Mouse (Mus musculus) heart, adult 9 months (tissue): Measurements from ENCODE around the gene Lin7b.
"Not testable (repeated sequence)": the region's sequence is repeated elsewhere in the genome, so short reads cannot be mapped to it uniquely, and the experiment has no call there.

Source experiments
- DNase-seq, 2 experiments: peaks; one replicate each; pipeline ENCODE4 v3.0.0; 2022; ENCODE audit warnings: low spot score in 2 of 2

Gene Lin7b

GRCm38 (mm10) chr7:45370475-45371311 is at the start of gene Lin7b:
TSS of gene Lin7b (minus strand) at chr7:45370583.
- peak; percentile 68 to 75 for DNase-seq

- no peak for DNase-seq
Observed at GRCm38 (mm10) chr7:45417962-45418492, 47.6 kb upstream of the Lin7b start.

- DNase-seq: no peak
Observed at GRCm38 (mm10) chr7:45415636-45416035, 45.3 kb upstream of the Lin7b start.

- no peak for DNase-seq
Observed at GRCm38 (mm10) chr7:45414740-45415224, 44.4 kb upstream of the Lin7b start.

- no peak for DNase-seq
Observed at GRCm38 (mm10) chr7:45413864-45414739, 43.7 kb upstream of the Lin7b start.

GRCm38 (mm10) chr7:45413113-45413863 is 42.9 kb upstream of the Lin7b start, which contains the start of gene Ntf5:
TSS of gene Ntf5 (plus strand) at chr7:45413695.
- DNase-seq: no peak

GRCm38 (mm10) chr7:45412421-45412820 is 42.0 kb upstream of the Lin7b start:
- DNase-seq: no peak

- no peak for DNase-seq
Observed at GRCm38 (mm10) chr7:45409497-45410163, 39.2 kb upstream of the Lin7b start.

- DNase-seq: no peak
Observed at GRCm38 (mm10) chr7:45408949-45409348, 38.6 kb upstream of the Lin7b start.

- DNase-seq: no peak
Observed at GRCm38 (mm10) chr7:45408351-45408750, 38.0 kb upstream of the Lin7b start.

- DNase-seq: no peak
Observed at GRCm38 (mm10) chr7:45407836-45408235, 37.5 kb upstream of the Lin7b start.

- peak; percentile 39 to 51 for DNase-seq
Observed at GRCm38 (mm10) chr7:45406157-45407156, 36.1 kb upstream of the Lin7b start.

GRCm38 (mm10) chr7:45405091-45406075 is 35.0 kb upstream of the Lin7b start, which contains the start of gene Kcna7:
TSS of gene Kcna7 (plus strand) at chr7:45405653.
- peak; percentile 64 to 67 for DNase-seq

GRCm38 (mm10) chr7:45403532-45404261 is 33.3 kb upstream of the Lin7b start:
- DNase-seq: peak in 1 of 2 experiments; percentile 22

- DNase-seq: no peak
Observed at GRCm38 (mm10) chr7:45401521-45402085, 31.2 kb upstream of the Lin7b start.

GRCm38 (mm10) chr7:45396787-45397186 is 26.4 kb upstream of the Lin7b start:
- no peak for DNase-seq

- DNase-seq: not testable (repeated sequence)
Observed at GRCm38 (mm10) chr7:45396337-45396775, 26.0 kb upstream of the Lin7b start.
